Mouse (Mus musculus) myocyte (in vitro differentiated cells): ENCODE measurements at regions not wholly inside any gene's neighbourhood (a gene's known extent, or its start where the extent isn't known, plus 50 kb on each side); places are given as distances from the start of the nearest gene placed in this dataset.

Experiments used
- MAX ChIP-seq: IDR thresholded peaks from one replicate; pipeline ENCODE4 v1.6.1; 2011; ENCODE audit warnings: low read depth, mild to moderate bottlenecking, control low read depth
- POLR2A ChIP-seq: IDR thresholded peaks from one replicate; pipeline ENCODE4 v1.6.1; 2011; ENCODE audit warnings: low read depth, mild to moderate bottlenecking, control low read depth, moderate library complexity; ENCODE audit not compliant: insufficient read length
- USF1 ChIP-seq: IDR thresholded peaks from one replicate; pipeline ENCODE4 v1.6.1; 2011; ENCODE audit warnings: low read depth, mild to moderate bottlenecking, control low read depth, moderate library complexity

DNA sequence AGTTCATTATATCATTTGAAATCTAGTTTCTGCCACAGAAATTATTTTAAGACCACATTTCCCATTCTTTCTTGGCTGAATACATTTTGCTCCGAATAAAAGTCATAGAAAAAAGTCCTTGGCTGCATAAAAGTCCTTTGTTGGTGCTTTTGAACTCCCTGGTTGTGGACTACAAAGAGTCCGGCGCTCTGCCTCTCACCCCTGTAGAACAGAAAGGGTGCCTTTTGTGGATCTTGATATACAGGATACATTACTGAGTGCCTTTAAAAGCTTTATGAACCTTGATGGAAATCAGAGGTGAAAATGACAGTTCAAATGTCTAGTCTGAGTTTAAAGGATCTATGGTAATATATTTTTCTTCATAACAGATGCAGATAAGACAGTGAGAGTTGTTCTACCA is 355.5 kb downstream of the Anxa1 start:
- TF ChIP-seq POLR2A: no peak
- no peak for TF ChIP-seq USF1
- no peak for TF ChIP-seq MAX
